Mouse (Mus musculus) liver, embryonic 12.5 days (tissue): ENCODE data around the gene Kcnj11. TPM values are rescaled to one million over a fixed set of nuclear protein-coding genes. Genes with fewer than 3 reads are reported as not detected.

ENCODE experiments used
- ATAC-seq: fragments of 200-750 bp; cut with Nextera tagmentation; 2 replicates; pipeline ENCODE4 v1.8.0; 2017; ENCODE audit warnings: moderate number of reproducible peaks, mild to moderate bottlenecking, moderate library complexity
- H3K27ac ChIP-seq: fragments of 300-500 bp; sonication (generic); 2 replicates; pipeline ENCODE4 v1.5.1; 2016; ENCODE audit warnings: mild to moderate bottlenecking
- H3K27me3 ChIP-seq: fragments of 300-500 bp; sonication (generic); replicated peaks from 2 replicates; pipeline ENCODE4 v1.6.1; 2016; ENCODE audit warnings: mild to moderate bottlenecking, moderate library complexity
- H3K36me3 ChIP-seq: fragments of 300-500 bp; sonication (generic); 2 replicates; pipeline ENCODE4 v1.6.1; 2016; ENCODE audit warnings: mild to moderate bottlenecking, moderate library complexity
- H3K4me1 ChIP-seq: fragments of 300-500 bp; sonication (generic); 2 replicates; pipeline ENCODE4 v1.6.1; 2016
- H3K4me2 ChIP-seq: fragments of 300-500 bp; sonication (generic); 2 replicates; pipeline ENCODE4 v1.6.1; 2016; ENCODE audit warnings: mild to moderate bottlenecking, moderate library complexity
- H3K4me3 ChIP-seq: fragments of 300-500 bp; sonication (generic); 2 replicates; pipeline ENCODE4 v1.5.1; 2016; ENCODE audit warnings: mild to moderate bottlenecking, moderate library complexity
- H3K9ac ChIP-seq: fragments of 300-500 bp; sonication (generic); 2 replicates; pipeline ENCODE4 v1.6.1; 2016; ENCODE audit warnings: mild to moderate bottlenecking, moderate library complexity
- H3K9me3 ChIP-seq: fragments of 300-500 bp; sonication (generic); replicated peaks from 2 replicates; pipeline ENCODE4 v1.6.1; 2016; ENCODE audit warnings: mild to moderate bottlenecking, moderate library complexity
- WGBS: fragments of 180-500 bp; shearing (Covaris S2); methylation state at CpG from one replicate; pipeline ENCODE4 v1.1.7; 2016; ENCODE audit not compliant: insufficient replicate concordance; 5-methylcytosine and 5-hydroxymethylcytosine counted together
- polyA plus RNA-seq: library from polyadenylated mRNA; unstranded; fragments of >200 nt; fragmentation: Nextera tagmentation; extraction: Ambion mirVana; gene quantifications from 2 replicates; pipeline ENCODE4 v1.2.1, GENCODE M21; 2016

Kcnj11 gene
- not detected in 2 replicates for polyA plus RNA-seq

DNA sequence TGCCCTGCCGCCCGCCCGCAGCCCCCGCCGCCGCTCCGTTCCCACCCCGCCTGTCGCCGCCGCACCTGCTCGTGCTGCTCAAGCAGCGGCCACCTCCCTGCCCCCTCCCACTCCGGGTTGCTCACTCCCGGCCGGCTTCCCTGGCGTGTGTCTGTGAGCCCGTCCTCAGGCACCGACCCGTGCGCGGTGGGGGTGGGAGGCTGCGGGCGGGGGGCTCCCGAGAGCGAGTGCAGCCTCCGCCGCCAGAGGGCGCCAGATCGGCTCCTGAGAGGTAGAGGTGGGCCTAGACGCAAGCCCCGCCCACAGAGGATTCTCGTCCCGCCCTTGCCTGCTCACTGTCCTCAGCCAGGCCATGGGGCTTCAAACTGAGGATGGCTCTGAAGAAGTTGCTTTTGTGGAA, at the start of gene Kcnj11:
Gene Kcnj11, minus strand, starts transcription at position 202 of the 400 bp plus-strand sequence.
- under 1% methylated on average over 33 of the region's 34 CpGs for WGBS
- H3K9ac ChIP-seq: peak within 1 kb of the TSS; percentile 39; the same call in 1 of the 2 replicates
- no peaks in the 10 kb centered on the region for H3K36me3 ChIP-seq
- no peaks in the 10 kb centered on the region for H3K9me3 ChIP-seq
- H3K4me3 ChIP-seq: peak within 1 kb of the TSS; percentile 53
- no peak within 1 kb of the TSS for H3K27ac ChIP-seq
- ATAC-seq: peak; percentile 62
- H3K4me2 ChIP-seq: peak within 1 kb of the TSS; percentile 78
- peaks cover 66% of the 10 kb centered on the region for H3K27me3 ChIP-seq
- H3K4me1 ChIP-seq: peaks cover 12% of the 10 kb centered on the region

DNA sequence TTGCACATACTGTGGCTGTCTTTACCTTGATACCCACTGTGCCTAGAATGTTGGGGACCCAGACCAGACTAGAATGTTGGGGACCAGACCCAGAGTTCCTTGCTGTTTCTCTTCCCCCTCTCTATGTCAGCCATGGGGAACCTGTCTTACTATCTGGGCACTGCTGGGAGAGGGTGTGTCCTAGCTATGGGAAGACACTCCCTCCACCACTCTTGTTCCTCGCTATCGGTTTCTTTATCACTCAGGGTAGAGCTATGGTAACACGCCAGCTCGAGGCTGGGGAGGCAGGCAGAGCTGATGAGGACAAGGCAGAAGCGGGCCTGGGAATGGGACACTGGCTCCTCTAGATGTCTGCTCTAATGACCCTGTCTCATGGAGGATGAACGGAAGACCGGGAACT, 46.9 kb upstream of the Kcnj11 start:
- H3K27me3 ChIP-seq: no peaks in the 10 kb centered on the region
- H3K4me3 ChIP-seq: no peak overlapping the region
- H3K4me1 ChIP-seq: no peaks in the 10 kb centered on the region
- 47% methylated on average over 7 of the region's 7 CpGs for WGBS
- no peak overlapping the region for H3K27ac ChIP-seq
- no peaks in the 10 kb centered on the region for H3K36me3 ChIP-seq
- H3K9ac ChIP-seq: no peak overlapping the region
- H3K9me3 ChIP-seq: no peaks in the 10 kb centered on the region
- ATAC-seq: no peak
- H3K4me2 ChIP-seq: no peak overlapping the region

GRCm38 (mm10) chr7:46146675-46147308, 46.2 kb upstream of the Kcnj11 start:
- Histone ChIP-seq H3K4me1 (no peaks in the 10 kb centered on the region), H3K27me3 (no peaks in the 10 kb centered on the region), H3K4me2 (no peak overlapping the region), H3K9me3 (no peaks in the 10 kb centered on the region), H3K9ac (no peak overlapping the region), H3K27ac (no peak overlapping the region), H3K4me3 (no peak overlapping the region), H3K36me3 (no peaks in the 10 kb centered on the region)
- WGBS: 72% methylated on average over 7 of the region's 7 CpGs
- ATAC-seq: no peak

DNA sequence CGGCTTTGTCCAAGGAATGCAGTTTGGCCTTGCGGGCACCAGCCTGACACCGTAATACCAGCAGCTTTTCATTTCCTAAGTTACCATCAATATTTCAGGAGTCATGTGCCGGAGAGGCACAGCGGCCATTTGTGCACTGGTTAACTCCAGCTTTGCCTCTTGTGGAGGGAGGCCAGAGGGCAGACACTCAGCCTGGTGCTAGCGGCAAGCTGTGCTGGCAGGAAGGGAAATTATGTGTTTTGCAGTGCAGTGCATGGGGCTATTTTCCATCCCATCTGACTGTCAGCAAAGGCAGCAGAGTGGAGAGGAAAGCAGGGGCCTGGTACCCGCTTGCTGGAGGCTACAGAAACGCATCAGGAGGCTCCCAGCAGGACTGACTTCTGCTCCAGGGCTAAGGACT, 43.5 kb upstream of the Kcnj11 start:
- Histone ChIP-seq H3K9me3 (no peaks in the 10 kb centered on the region), H3K4me1 (no peaks in the 10 kb centered on the region), H3K4me2 (no peak overlapping the region), H3K27me3 (no peaks in the 10 kb centered on the region), H3K4me3 (no peak overlapping the region), H3K27ac (no peak overlapping the region), H3K36me3 (no peaks in the 10 kb centered on the region), H3K9ac (no peak overlapping the region)
- no peak for ATAC-seq
- 75% methylated on average over 8 of the region's 8 CpGs for WGBS

GRCm38 (mm10) chr7:46138329-46138930, 37.9 kb upstream of the Kcnj11 start:
- ATAC-seq: no peak
- Histone ChIP-seq H3K27me3 (peaks cover 25% of the 10 kb centered on the region), H3K9me3 (no peaks in the 10 kb centered on the region), H3K4me3 (no peak overlapping the region), H3K4me1 (no peaks in the 10 kb centered on the region), H3K36me3 (no peaks in the 10 kb centered on the region), H3K4me2 (no peak overlapping the region), H3K9ac (no peak overlapping the region), H3K27ac (no peak overlapping the region)
- 45% methylated on average over 7 of the region's 7 CpGs for WGBS

DNA sequence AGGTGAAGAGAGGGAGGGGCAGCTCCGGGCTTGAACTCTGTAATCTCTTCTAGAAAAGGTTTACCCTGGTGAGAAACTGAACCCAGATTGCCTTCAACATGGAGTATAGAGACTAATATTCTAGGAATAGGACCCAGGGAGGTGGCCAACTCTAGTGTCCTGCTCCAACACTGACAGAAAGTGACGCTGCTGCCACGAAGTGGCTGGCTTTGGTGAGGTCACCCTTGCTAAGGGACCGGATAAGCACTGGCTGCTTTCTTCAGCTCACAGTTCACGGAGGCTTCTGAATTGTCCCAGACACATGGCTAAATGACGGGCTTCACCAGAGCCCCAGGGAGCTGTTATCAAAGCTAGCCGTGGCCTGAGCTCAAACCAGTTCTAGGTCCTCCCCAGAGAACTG, 33.3 kb upstream of the Kcnj11 start:
- no peak overlapping the region for H3K4me3 ChIP-seq
- H3K4me2 ChIP-seq: no peak overlapping the region
- no peaks in the 10 kb centered on the region for H3K9me3 ChIP-seq
- no peak for ATAC-seq
- H3K36me3 ChIP-seq: no peaks in the 10 kb centered on the region
- H3K27ac ChIP-seq: no peak overlapping the region
- no peak overlapping the region for H3K9ac ChIP-seq
- 11% methylated on average over 7 of the region's 7 CpGs for WGBS
- peaks cover 3% of the 10 kb centered on the region; the same call in 1 of the 2 replicates for H3K4me1 ChIP-seq
- H3K27me3 ChIP-seq: peaks cover 29% of the 10 kb centered on the region

DNA sequence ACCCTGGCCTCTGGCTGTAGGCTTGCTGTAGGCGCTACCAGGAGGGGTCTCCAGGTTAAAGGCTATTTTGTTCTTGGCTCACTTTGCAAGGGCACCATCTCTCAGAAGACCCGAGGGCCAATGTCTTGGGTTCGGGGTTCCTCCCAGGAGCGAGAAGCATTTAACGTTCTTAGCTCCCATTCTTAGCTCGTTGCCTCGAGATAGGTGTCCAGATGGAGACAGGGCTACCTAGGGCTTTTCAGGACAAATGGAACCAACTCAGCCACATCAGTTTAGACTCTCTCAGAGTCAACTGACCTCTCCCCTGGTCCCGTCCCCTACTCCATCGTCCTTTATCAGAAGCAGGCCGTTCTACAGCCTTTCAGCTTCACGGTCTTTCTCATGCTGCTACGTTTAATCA, 31.7 kb upstream of the Kcnj11 start:
- peaks cover 6% of the 10 kb centered on the region; the same call in 1 of the 2 replicates for H3K4me1 ChIP-seq
- H3K36me3 ChIP-seq: no peaks in the 10 kb centered on the region
- H3K27ac ChIP-seq: no peak overlapping the region
- H3K4me2 ChIP-seq: no peak overlapping the region
- H3K4me3 ChIP-seq: no peak overlapping the region
- peaks cover 29% of the 10 kb centered on the region for H3K27me3 ChIP-seq
- WGBS: 66% methylated on average over 12 of the region's 12 CpGs
- no peak overlapping the region for H3K9ac ChIP-seq
- no peaks in the 10 kb centered on the region for H3K9me3 ChIP-seq
- ATAC-seq: no peak

DNA sequence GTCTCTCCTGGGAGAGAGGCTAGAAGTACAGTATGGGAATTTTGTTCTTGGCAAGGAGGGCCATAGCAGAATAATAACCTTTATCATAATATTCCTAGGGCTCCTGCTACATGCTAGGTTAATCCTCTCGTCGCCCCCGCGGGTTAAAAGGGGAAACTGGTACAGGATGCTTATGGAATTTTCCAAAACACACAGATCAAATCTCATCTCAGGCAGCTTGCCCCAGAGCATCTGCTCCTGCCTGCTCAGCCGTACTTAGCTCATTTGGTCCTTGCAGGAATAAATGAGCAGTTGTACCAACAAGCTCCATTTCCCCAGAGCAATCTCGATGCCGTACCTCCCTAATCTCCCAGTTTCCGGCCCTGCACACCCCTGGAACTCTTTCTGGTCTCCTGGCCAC, 31.2 kb upstream of the Kcnj11 start:
- 61% methylated on average over 8 of the region's 8 CpGs for WGBS
- H3K36me3 ChIP-seq: no peaks in the 10 kb centered on the region
- no peak overlapping the region for H3K9ac ChIP-seq
- no peaks in the 10 kb centered on the region for H3K9me3 ChIP-seq
- H3K4me1 ChIP-seq: peaks cover 6% of the 10 kb centered on the region; the same call in 1 of the 2 replicates
- no peak overlapping the region for H3K27ac ChIP-seq
- no peak for ATAC-seq
- no peak overlapping the region for H3K4me2 ChIP-seq
- no peak overlapping the region for H3K4me3 ChIP-seq
- peaks cover 29% of the 10 kb centered on the region for H3K27me3 ChIP-seq

GRCm38 (mm10) chr7:46131266-46131665, 30.7 kb upstream of the Kcnj11 start:
- no peak for ATAC-seq
- Histone ChIP-seq H3K4me1 (peaks cover 6% of the 10 kb centered on the region; the same call in 1 of the 2 replicates), H3K27ac (no peak overlapping the region), H3K4me3 (no peak overlapping the region), H3K9me3 (no peaks in the 10 kb centered on the region), H3K27me3 (peaks cover 24% of the 10 kb centered on the region), H3K36me3 (no peaks in the 10 kb centered on the region), H3K4me2 (no peak overlapping the region), H3K9ac (no peak overlapping the region)
- 36% methylated on average over 3 of the region's 3 CpGs for WGBS

DNA sequence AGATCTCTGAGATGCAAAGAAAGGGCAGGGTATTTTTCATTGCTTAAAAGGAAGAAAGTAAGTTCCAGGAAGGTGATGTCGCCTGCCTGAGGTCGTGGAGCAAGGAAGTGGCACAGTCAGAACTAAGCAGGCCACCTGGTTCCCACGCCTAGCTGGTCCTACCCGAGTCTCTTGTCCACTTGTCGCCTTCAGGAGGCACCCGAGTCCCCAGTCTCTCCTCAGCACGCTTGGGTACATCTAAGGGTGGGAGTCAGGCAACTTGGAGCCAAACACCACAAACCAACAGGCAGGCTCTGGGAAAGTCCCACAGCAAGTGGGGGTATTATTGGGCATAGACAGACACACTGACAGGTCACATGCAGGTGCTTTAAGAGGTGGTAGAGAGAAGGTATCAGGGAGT, 30.2 kb upstream of the Kcnj11 start:
- Histone ChIP-seq H3K27ac (no peak overlapping the region), H3K4me1 (peaks cover 6% of the 10 kb centered on the region; the same call in 1 of the 2 replicates), H3K27me3 (peaks cover 20% of the 10 kb centered on the region), H3K9me3 (no peaks in the 10 kb centered on the region), H3K4me3 (no peak overlapping the region), H3K4me2 (no peak overlapping the region), H3K9ac (no peak overlapping the region), H3K36me3 (no peaks in the 10 kb centered on the region)
- WGBS: 39% methylated on average over 7 of the region's 7 CpGs
- no peak for ATAC-seq

- 56% methylated on average over 7 of the region's 7 CpGs for WGBS
- no peak overlapping the region for H3K4me3 ChIP-seq
- H3K27ac ChIP-seq: no peak overlapping the region
- H3K27me3 ChIP-seq: peaks cover 15% of the 10 kb centered on the region
- H3K9ac ChIP-seq: no peak overlapping the region
- H3K4me1 ChIP-seq: peaks cover 6% of the 10 kb centered on the region; the same call in 1 of the 2 replicates
- 0 out of 2 replicates have a peak, but pooled peaks have one; percentile 55 for ATAC-seq
- H3K4me2 ChIP-seq: no peak overlapping the region
- H3K36me3 ChIP-seq: no peaks in the 10 kb centered on the region
- no peaks in the 10 kb centered on the region for H3K9me3 ChIP-seq
Measured at GRCm38 (mm10) chr7:46129463-46130179, 29.1 kb upstream of the Kcnj11 start.

DNA sequence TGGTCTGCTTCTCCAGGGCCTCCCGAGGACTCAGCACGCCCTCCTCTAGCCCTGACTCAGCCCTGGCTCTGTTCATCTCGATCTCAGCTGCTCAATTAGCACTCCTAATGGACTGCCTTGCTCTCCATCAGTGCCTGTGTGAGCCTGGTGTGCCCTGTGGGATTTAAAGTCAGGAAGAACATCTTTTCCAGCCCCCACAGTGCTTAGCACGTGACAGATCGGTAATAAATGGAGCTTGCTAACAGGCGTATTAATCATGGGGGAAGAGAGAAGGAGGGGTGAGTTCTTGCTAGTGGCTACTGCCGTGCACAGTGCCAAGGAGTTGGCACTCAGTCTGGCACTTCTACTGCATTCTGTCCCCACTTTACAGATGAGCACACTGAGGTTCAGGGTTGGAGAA, 27.6 kb upstream of the Kcnj11 start:
- Histone ChIP-seq H3K4me3 (no peak overlapping the region), H3K9ac (no peak overlapping the region), H3K36me3 (no peaks in the 10 kb centered on the region), H3K4me2 (no peak overlapping the region), H3K4me1 (peaks cover 6% of the 10 kb centered on the region; the same call in 1 of the 2 replicates), H3K9me3 (no peaks in the 10 kb centered on the region), H3K27ac (no peak overlapping the region), H3K27me3 (peaks cover 1% of the 10 kb centered on the region)
- 42% methylated on average over 7 of the region's 7 CpGs for WGBS
- ATAC-seq: no peak
